Mouse (Mus musculus) spleen, postnatal 4 days (tissue): ENCODE data around the gene Ttl.
A peak's percentile ranks its signal among the peaks of the same experiment; 100 is the strongest.

Experiments used
- DNase-seq, 2 experiments: peaks; one replicate each; pipeline ENCODE4 v3.0.0; 2022; ENCODE audit warnings: low spot score in 2 of 2

Gene Ttl

DNA sequence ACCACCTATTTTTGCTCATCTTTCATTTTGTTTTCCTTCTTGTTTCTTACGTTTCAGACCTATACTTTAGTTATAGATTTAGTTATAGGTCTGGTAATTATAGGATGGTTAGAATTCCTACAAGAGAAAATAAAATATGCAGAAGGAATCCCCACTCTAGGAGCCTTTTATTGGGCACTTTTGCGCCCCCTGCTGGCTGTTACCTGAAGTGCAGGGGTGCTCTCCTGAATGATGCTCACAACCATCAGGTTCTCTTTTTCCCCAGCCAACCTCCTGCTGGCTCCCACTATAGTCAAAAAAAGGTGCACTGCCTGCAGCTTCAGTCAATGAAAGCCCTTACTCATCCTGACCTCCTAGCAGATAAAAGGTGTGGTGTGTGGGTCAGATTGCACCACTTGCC, 19.2 kb downstream of the Ttl start:
- DNase-seq, result no peak

- DNase-seq, result no peak
These were observed 21.8 kb downstream of the Ttl start for GRCm38 (mm10) chr2:129087520-129087919.

GRCm38 (mm10) chr2:129090370-129090769, 24.6 kb downstream of the Ttl start:
- no peak for DNase-seq

- DNase-seq, result no peak
These were observed 27.1 kb downstream of the Ttl start for GRCm38 (mm10) chr2:129092810-129093209.

GRCm38 (mm10) chr2:129093926-129094724, 28.4 kb downstream of the Ttl start:
- no peak for DNase-seq

DNA sequence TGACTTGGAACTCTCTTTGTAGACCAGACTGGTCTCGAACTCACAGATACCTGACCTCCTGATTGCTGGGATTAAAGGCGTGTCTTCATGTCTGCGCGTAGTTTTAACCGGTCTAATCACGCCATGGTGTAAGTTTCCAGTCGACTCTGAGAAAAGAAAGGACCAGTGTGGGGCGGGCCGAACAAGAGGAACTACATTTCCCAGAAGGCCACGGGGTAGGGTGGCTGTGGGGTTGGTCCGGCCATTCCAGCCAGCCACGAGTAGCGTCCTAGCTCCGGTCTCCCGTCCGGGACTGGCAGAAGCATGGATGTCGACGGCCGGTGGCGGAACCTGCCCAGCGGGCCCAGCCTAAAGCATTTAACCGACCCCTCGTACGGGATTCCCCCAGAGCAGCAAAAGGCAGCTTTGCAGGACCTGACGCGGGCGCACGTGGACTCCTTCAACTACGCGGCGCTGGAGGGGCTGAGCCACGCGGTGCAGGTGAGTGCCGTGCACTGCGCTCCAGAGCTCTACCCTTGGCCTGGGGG, 35.1 kb downstream of the Ttl start, which contains the start of gene Polr1b:
Gene Polr1b (plus strand): TSS at position 212 of the 527 bp plus-strand sequence.
- peak; percentile 85 to 91 for DNase-seq

GRCm38 (mm10) chr2:129112924-129113323, 47.2 kb downstream of the Ttl start:
- DNase-seq, result no peak

DNA sequence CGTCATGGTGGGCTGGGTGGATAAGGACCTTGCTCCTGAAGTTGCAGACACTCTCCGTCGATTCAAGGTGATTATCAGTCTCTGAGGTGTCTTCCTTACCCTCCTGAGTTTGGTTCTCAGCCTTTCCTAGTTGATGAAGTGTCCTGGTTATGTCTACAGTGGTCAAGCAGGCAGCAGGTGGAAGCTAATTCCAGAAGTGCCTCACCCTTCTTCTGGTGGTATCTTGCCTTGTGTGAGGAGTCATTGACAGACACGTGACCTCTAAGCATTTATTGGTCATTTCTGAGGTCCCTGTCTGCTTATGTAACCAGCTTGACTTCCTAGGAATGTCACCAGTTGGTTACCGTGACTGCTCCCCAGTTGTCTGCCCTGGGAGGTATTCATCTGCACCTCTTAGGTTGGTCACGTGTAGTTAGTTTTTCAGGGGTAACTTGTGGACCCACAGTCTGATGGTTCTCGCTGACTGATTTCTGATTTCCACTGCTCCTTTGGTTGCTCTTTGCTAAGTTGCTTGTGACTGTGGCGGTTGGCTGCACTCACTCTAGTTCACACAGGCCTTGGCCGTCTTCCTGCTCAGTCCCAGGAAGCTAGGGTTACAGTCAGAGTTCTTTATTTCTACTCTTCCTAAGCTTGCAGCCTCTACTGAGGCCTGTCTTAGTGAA, 50.1 kb downstream of the Ttl start:
- no peak for DNase-seq

DNA sequence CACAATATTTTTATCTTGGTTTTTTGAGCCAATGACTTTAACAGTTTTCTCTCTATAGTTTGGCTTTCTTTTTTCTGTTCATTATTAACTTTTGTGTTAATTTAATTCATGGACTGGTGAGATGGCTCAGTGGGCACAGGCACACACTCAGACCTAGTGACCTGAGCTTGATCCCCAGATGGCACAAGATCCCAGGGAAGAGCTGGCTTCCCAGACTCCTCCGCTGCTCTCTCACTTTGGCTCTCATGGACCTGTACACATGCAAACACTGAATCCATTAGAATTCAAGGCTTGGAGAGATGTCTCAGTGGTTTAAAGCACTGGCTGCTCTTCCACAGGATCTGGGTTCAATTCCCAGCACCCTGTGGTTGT, 50.6 kb downstream of the Ttl start:
- no peak for DNase-seq

DNA sequence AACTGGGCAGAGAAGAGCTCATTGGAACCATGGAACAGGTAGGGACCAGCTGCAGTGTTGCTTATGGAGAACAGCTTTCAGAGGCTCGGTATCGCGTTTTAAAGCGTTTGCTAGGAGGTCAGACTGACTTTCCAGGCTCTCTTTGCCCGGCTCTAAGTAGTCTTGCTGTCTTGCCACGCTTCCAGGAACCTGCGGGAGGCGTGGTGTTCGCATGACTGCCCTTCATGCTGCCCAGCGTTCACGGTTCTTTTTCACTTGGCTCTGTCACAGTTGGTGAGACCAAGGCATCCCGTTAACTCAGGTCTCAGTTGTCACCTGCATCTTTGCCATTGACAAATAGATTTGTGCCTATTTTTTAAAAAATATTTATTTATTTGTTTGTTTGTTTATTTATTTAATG, 52.3 kb downstream of the Ttl start:
- no peak for DNase-seq

DNA sequence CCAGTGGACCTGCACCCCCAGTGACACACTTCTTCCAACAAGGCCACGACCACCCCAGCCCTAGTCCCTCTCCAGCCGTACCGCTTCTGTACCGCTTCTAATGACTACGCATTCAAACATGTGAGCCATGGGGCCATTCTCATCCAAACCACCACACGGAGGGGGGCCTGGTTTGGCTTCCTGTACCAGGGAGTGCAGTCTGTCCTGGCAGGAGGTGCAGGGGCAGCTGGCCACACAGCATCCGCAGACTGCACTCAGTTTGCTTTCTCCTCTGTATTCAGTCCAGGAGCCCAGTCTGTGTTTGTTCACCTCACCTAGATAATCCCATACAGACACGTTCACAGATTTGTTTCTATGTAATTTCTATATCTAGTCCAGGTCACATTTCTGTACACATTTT, 56.2 kb downstream of the Ttl start:
- no peak for DNase-seq

DNA sequence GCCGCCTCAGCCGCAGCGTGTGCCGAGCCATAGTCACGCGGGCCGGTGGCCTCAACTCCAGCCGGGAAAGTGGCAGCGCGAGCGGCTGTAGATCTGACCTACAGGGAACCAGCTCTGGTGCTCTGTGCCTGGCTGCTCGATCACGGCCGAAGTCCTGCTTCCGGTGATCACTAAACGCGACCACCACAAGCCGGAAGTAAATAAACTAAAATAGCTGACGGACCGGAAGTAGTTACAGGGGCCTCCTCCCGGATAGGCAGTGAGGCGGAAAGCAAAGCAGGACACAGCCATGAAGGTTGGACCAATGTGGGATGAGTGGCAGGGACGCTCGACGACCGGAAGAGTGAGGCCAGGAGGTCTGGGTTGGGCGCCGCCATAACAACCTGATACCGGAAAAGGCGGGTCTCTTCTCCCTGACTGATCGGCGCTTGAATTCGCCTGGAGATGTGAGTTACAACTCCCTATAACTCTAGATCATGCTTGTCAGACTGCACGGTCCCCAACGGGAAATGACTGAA, 63.7 kb downstream of the Ttl start, which contains the start of gene Chchd5:
Gene Chchd5 (plus strand): TSS at position 289 of the 518 bp plus-strand sequence.
- peak; percentile 82 to 89 for DNase-seq

DNA sequence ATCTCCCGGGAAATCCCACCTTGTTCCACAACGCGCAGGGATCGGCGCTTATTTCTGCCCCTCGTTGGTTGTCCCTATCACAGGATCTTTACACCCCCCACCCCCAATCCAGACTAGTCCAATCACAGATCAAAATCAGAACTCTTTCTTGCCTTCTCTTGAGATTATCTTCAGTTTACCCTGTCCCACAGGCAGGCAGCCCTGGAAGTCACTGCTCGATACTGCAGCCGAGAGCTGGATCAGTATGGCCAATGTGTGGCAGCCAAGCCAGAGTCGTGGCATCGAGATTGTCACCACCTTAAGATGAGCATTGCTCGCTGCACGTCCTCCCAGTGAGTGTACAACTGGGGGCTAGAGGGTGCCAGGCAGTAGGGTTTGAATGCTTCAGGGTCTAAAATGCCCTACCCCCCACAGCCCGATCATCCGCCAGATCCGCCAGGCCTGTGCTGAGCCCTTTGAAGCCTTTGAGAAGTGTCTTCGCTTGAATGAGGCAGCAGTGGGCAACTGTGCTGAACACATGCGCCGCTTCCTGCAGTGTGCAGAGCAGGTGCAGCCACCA, 64.3 kb downstream of the Ttl start:
- DNase-seq, result peak; percentile 40 to 73

GRCm38 (mm10) chr2:129130776-129131175, 65.0 kb downstream of the Ttl start:
- DNase-seq, result no peak

DNA sequence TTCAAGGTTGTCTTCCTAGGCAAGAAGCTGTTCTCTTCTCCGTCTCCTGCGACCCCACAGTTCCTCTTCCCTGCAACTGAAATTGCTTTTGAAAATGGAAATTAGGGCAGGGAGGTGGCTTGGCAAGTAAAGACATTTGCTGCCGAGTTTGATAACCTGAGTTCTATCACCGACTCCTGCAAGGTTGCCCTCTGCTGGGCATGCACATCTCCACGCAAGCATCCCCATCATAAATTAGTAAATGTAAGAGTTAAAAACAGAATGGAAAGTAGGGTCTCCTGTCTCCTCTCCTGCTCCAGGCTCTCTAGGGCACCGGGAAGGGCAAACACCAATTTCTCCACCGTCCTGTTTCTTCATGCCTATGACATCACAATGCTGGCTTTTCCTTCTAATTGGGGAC, 66.5 kb downstream of the Ttl start:
- DNase-seq, result no peak

DNA sequence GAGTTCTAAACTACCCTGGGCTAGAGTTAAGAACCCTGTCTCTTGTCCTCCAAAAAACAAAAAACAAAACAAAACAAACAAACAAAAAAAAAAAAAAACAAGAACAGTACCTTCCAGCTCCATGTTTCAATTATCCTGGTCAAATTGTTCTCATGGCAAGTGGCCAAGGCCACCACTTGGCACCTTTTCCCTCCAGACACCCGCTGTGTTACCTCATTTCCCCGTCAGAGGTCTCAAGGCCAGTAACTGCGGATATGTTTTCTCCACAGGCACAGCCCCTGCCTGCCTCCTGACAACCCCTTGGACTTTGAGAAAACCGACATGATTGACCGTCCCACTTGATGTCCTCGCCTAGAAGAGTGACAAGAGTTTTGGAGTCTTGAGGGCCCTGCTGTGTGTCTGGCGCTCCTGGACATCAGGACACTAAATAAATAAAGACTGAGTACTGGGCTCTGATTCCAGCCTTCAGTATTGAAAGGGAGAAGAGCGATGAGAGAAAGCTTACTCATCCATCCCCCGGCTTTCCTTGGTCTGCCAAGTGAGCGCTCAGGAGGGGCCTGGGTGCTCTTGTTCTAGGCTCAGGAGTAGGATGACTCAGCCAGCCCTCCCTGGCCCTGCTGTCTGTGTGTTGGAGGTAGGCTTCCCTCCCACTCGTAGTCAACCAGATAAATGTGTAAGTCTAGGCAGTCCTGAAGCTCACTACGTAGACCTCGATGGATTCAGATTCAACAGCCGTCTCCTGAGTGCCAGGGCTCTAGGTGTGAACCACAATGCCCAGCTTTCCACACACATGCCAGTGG, 67.5 kb downstream of the Ttl start:
- no peak for DNase-seq

GRCm38 (mm10) chr2:129139906-129140305, 74.2 kb downstream of the Ttl start:
- DNase-seq, result no peak
